Mouse (Mus musculus) CH12.LX (cell line): Measurements from ENCODE around the gene Tubgcp4. TPM values are rescaled to one million over a fixed set of nuclear protein-coding genes. Genes with fewer than 3 reads are reported as not detected.
"Not testable (repeated sequence)": the region's sequence is repeated elsewhere in the genome, so short reads cannot be mapped to it uniquely, and the experiment has no call there.

ENCODE experiments used
- DNase-seq: peaks from one replicate; pipeline ENCODE4 v3.0.0-alpha.2; 2013; ENCODE audit errors: extremely low read depth
- H3K27ac ChIP-seq: 2 replicates; pipeline ENCODE4 v1.5.1; 2012; ENCODE audit warnings: low read depth, mild to moderate bottlenecking, control low read depth, moderate library complexity; ENCODE audit not compliant: insufficient read depth
- H3K27me3 ChIP-seq: replicated peaks from 2 replicates; pipeline ENCODE3; 2012; ENCODE audit warnings: inconsistent platforms
- H3K36me3 ChIP-seq, 2 experiments: replicated peaks in 1 of 2; 2 replicates each; pipeline versions ENCODE3 to v1.6.1; 2012; ENCODE audit warnings: inconsistent platforms in 1 of 2, low read length in 1 of 2, mild to moderate bottlenecking in 1 of 2, mixed read lengths in 1 of 2, moderate library complexity in 1 of 2; ENCODE audit not compliant: control insufficient read depth in 1 of 2, insufficient read depth in 1 of 2
- H3K4me1 ChIP-seq, 2 experiments: 2 replicates each; pipeline ENCODE4 v1.6.1; 2012; ENCODE audit warnings: inconsistent platforms in 1 of 2, moderate library complexity in 1 of 2; ENCODE audit not compliant: insufficient read depth in 2 of 2, control insufficient read depth in 1 of 2
- H3K4me2 ChIP-seq: 2 replicates; pipeline ENCODE4 v1.6.1; 2012; ENCODE audit warnings: low read depth, mild to moderate bottlenecking, control low read depth; ENCODE audit not compliant: poor library complexity, insufficient read depth, severe bottlenecking
- H3K4me3 ChIP-seq, 3 experiments: fragments of 150-350 bp in 1 of 3; sonication (generic) in 1 of 3; replicated peaks in 1 of 3; 2 replicates each; pipeline versions ENCODE3 to v1.5.1; 2011 to 2012; ENCODE audit warnings: low read depth in 2 of 3, low read length in 2 of 3, mild to moderate bottlenecking in 2 of 3, moderate library complexity in 2 of 3, control low read depth in 1 of 3, improper control_type of control experiment in 1 of 3, inconsistent platforms in 1 of 3, mixed read lengths in 1 of 3; ENCODE audit not compliant: poor library complexity in 1 of 3
- H3K79me2 ChIP-seq: replicated peaks from 2 replicates; pipeline ENCODE4 v1.6.1; 2012; ENCODE audit warnings: mild to moderate bottlenecking, moderate library complexity; ENCODE audit not compliant: control insufficient read depth, poor library complexity, insufficient read depth, severe bottlenecking; ENCODE audit errors: extremely low read depth
- H3K9ac ChIP-seq: 2 replicates; pipeline ENCODE4 v1.6.1; 2012; ENCODE audit warnings: low read depth, mild to moderate bottlenecking, control low read depth, moderate library complexity; ENCODE audit not compliant: insufficient read depth
- H3K9me3 ChIP-seq: replicated peaks from 2 replicates; pipeline ENCODE3; 2012; ENCODE audit warnings: low read length, inconsistent platforms, mixed read lengths
- CHD2 ChIP-seq: IDR thresholded peaks from 2 replicates; pipeline ENCODE4 v1.6.1; 2011; ENCODE audit warnings: low read length, improper control_type of control experiment
- ELF1 ChIP-seq: IDR thresholded peaks from 2 replicates; pipeline ENCODE4 v1.6.1; 2014; ENCODE audit warnings: low read depth, mild to moderate bottlenecking, inconsistent platforms, low read length, improper control_type of control experiment
- EP300 ChIP-seq: IDR thresholded peaks from 2 replicates; pipeline ENCODE4 v1.6.1; 2011; ENCODE audit warnings: low read length, improper control_type of control experiment
- ETS1 ChIP-seq: conservative IDR thresholded peaks from 2 replicates; pipeline ENCODE4 v1.6.1; 2012; ENCODE audit warnings: low read depth, mild to moderate bottlenecking, inconsistent platforms, low read length, improper control_type of control experiment, moderate library complexity
- GABPA ChIP-seq: IDR thresholded peaks from 2 replicates; pipeline ENCODE4 v1.6.1; 2012; ENCODE audit warnings: low read depth, low read length, improper control_type of control experiment, inconsistent platforms; ENCODE audit not compliant: insufficient replicate concordance
- HCFC1 ChIP-seq: IDR thresholded peaks from 2 replicates; pipeline ENCODE4 v1.6.1; 2012; ENCODE audit warnings: low read depth, mild to moderate bottlenecking, inconsistent platforms, low read length, improper control_type of control experiment
- KAT2A ChIP-seq: IDR thresholded peaks from 2 replicates; pipeline ENCODE4 v1.6.1; 2012; ENCODE audit warnings: low read length, improper control_type of control experiment, inconsistent platforms; ENCODE audit not compliant: insufficient replicate concordance
- MAZ ChIP-seq: IDR thresholded peaks from 2 replicates; pipeline ENCODE4 v1.6.1; 2012; ENCODE audit warnings: low read depth, mild to moderate bottlenecking, inconsistent platforms, low read length, improper control_type of control experiment, moderate library complexity
- MXI1 ChIP-seq: IDR thresholded peaks from 2 replicates; pipeline ENCODE4 v1.6.1; 2011; ENCODE audit warnings: mild to moderate bottlenecking, low read depth, low read length, improper control_type of control experiment
- MYC ChIP-seq: IDR thresholded peaks from 2 replicates; pipeline ENCODE4 v1.6.1; 2011; ENCODE audit warnings: low read depth, mild to moderate bottlenecking, improper control_type of control experiment, low read length
- PAX5 ChIP-seq: IDR thresholded peaks from 2 replicates; pipeline ENCODE4 v1.6.1; 2012; ENCODE audit warnings: low read length, inconsistent platforms, mixed read lengths
- UBTF ChIP-seq: IDR thresholded peaks from 2 replicates; pipeline ENCODE4 v1.6.1; 2012; ENCODE audit warnings: low read depth, mild to moderate bottlenecking, inconsistent platforms, low read length, improper control_type of control experiment, moderate library complexity
- ZKSCAN1 ChIP-seq: IDR thresholded peaks from 2 replicates; pipeline ENCODE4 v1.6.1; 2012; ENCODE audit warnings: low read depth, inconsistent platforms, low read length, improper control_type of control experiment, borderline replicate concordance
- ZMIZ1 ChIP-seq: IDR thresholded peaks from 2 replicates; pipeline ENCODE4 v1.6.1; 2012; ENCODE audit warnings: low read depth, mild to moderate bottlenecking, inconsistent platforms, low read length, improper control_type of control experiment
- dilution Hi-C: fragments of 300-500 bp; cut with MboI; formaldehyde crosslinking; loops from 2 replicates; pipeline ENCODE4 v1.14.3; 2020; ENCODE audit warnings: low sequenced_read_pairs; ENCODE audit not compliant: extremely low pct_unique_long_range_greater_than_20kb, extremely low pct_ligation_motif_present
- in situ Hi-C: fragments of 300-500 bp; cut with MboI; formaldehyde crosslinking; loops from 3 replicates; pipeline ENCODE4 v1.14.3; 2019; ENCODE audit warnings: low sequenced_read_pairs, low pct_ligation_motif_present, low pct_unique_long_range_greater_than_20kb, mixed read lengths
- polyA plus RNA-seq: library from polyadenylated mRNA; unstranded; fragments of >175 nt; gene quantifications from 2 replicates; pipeline ENCODE4 v1.2.1, GENCODE M21; 2012; ENCODE audit warnings: low read depth; ENCODE audit not compliant: insufficient read length
- total RNA-seq, 2 experiments: library from RNA; depleted of rRNA; stranded (reverse); fragments of 300-350 nt in 1 of 2; fragments of >200 nt in 1 of 2; gene quantifications; 2 replicates each; pipeline ENCODE4 v1.2.3; 2012 to 2014

Tubgcp4 gene
- total RNA-seq (2012; rRNA removed) (27.8 and 29.1 TPM in 2 replicates), total RNA-seq (2014; rRNA removed) (31.0 and 35.1 TPM in 2 replicates), polyA plus RNA-seq (32.5 and 34.1 TPM in 2 replicates)

DNA sequence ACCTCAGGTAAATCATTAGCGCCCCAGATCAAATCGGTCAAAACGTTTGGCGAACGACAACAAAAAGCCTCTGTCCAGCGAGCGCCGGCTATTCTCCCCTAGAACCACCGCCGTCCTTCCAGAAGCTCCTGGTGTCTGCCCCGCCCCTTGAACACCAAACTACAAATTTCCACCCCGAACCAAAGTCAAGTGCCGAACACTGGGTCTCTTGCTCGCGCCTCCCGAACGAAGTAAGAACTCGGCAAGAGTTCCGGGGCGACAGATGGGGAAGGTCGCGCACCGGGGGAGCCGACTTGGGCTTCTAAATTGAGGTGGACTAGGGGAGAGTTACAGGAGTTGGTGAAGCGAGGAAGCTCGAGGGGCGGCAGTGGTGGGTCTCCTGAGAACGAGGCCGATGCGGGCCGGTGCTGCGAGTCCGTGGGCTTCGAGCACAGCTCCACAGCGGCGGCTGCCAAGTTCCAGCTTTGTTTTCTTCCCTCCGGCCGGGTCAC lies at the start of gene Tubgcp4:
TSS of gene Tubgcp4 (plus strand) at position 174 of the 491 bp plus-strand sequence.
- in situ Hi-C loops (no loop called here), dilution Hi-C loops (no loop called here)
- DNase-seq = peak; percentile 46
- Histone ChIP-seq H3K9me3 (no peaks in the 10 kb centered on the region), H3K4me1 (peaks cover 4 to 32% of the 10 kb centered on the region in 2 experiments; a peak in 3 of 4 replicates), H3K9ac (peak within 1 kb of the TSS; percentile 87), H3K36me3 (peaks cover 26 to 50% of the 10 kb centered on the region in 2 experiments), H3K79me2 (peaks cover 24% of the 10 kb centered on the region), H3K4me3 (peak within 1 kb of the TSS; percentile 55 to 87 (median 70)), H3K4me2 (peak within 1 kb of the TSS; percentile 94), H3K27me3 (no peaks in the 10 kb centered on the region), H3K27ac (peak within 1 kb of the TSS; percentile 46)
- 0 out of 2 replicates have a peak, but pooled peaks have one; percentile 2 for TF ChIP-seq HCFC1
- peak; percentile 15 for TF ChIP-seq UBTF
- no peak for TF ChIP-seq ETS1
- no peak for TF ChIP-seq CHD2

DNA sequence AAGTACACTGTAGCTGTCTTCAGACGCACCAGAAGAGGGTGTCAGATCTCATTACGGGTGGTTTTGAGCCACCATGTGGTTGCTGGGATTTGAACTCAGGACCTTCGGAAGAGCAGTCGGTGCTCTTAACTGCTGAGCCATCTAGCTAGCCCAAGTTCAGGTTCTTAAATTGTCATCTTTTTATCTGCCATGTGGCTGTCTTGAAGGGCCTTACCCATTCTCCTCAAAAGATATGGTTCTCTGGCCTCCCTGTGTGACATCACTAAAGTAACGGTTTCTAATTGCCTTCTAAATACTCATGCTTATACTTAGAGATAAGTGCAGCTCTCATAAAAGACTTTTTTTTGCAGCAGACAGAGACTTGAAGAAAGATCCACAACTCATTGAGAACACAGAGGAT lies 44.2 kb upstream of the Tubgcp4 start:
- H3K9ac ChIP-seq, DNase-seq, H3K4me2 ChIP-seq, dilution Hi-C loops, H3K9me3 ChIP-seq, H3K4me1 ChIP-seq, H3K4me3 ChIP-seq, in situ Hi-C loops, H3K36me3 ChIP-seq, H3K27ac ChIP-seq, H3K27me3 ChIP-seq, H3K79me2 ChIP-seq: not testable (repeated sequence)

DNA sequence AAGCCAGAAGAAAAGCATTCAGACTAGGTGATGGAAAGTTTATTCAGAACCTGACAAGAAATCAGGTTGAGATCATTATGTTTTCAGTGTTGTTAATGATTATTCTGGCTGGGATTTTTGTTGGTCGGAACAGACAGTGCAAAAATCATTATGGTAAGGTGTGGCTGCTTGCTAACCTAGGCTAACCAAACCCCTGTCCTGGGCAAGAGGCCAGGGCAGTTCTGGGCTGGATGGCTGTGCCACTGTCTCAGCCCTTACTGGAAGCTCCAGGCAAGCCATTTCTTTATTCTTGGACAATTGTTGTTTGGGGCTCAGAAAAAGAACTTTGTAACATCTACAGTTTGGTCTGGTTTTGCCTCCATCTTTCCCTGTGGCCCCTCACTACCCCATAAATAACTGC lies 42.9 kb upstream of the Tubgcp4 start:
- H3K9me3 ChIP-seq = no peaks in the 10 kb centered on the region
- in situ Hi-C loops = no loop called here
- H3K27ac ChIP-seq = no peak overlapping the region
- DNase-seq = no peak
- dilution Hi-C loops = no loop called here
- no peak overlapping the region for H3K9ac ChIP-seq
- no peaks in the 10 kb centered on the region for H3K36me3 ChIP-seq
- no peaks in the 10 kb centered on the region for H3K79me2 ChIP-seq
- no peak overlapping the region for H3K4me2 ChIP-seq
- no peaks in the 10 kb centered on the region for H3K4me1 ChIP-seq
- no peak overlapping the region for H3K4me3 ChIP-seq
- TF ChIP-seq ZKSCAN1 = no peak
- TF ChIP-seq KAT2A = no peak
- TF ChIP-seq MYC = no peak
- no peak for TF ChIP-seq MAZ
- TF ChIP-seq ZMIZ1 = no peak
- TF ChIP-seq GABPA = no peak
- TF ChIP-seq PAX5 = no peak
- TF ChIP-seq ETS1 = no peak
- no peak for TF ChIP-seq MXI1
- TF ChIP-seq EP300 = no peak
- TF ChIP-seq ELF1 = no peak
- no peak for TF ChIP-seq CHD2
- TF ChIP-seq, all 38 proteins: peak for 0
- H3K27me3 ChIP-seq = no peaks in the 10 kb centered on the region
